Mouse (Mus musculus): Measurements from ENCODE around the gene Usp15.

DNA sequence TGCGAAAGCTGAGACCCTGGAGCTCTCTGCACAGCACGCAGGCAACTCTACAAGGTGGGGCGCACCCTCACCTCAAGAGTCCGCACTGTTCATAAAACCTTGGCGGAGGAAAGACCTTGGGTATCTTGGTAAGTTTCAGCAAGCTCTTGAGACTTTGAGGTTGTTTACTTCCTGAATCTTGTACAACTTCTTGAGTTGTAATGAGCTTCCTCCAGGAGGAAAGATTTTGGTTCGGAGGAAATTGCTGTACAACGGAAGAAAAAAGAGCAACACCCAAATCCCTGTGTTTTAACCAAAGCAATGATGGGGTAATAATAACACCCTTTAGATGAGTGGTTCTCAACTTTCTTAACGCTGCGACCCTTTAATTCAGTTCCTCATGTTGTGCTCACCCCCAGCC lies 11.5 kb upstream of the Usp15 start:
- TF ChIP-seq POLR2A (IDR thresholded peaks at IDR 0.05; ENCODE audit: borderline replicate concordance, control insufficient read depth, low read depth, low read length) (no peak), CTCF (IDR thresholded peaks at IDR 0.05; ENCODE audit: control insufficient read depth, insufficient read depth, low read length) (no peak)

All from bone marrow, adult 2 months (tissue).